Mouse (Mus musculus): ENCODE results near the gene Odf3b. TPM values are rescaled to one million over a fixed set of nuclear protein-coding genes. Genes with fewer than 3 reads are reported as not detected.

The Odf3b gene
- polyA plus RNA-seq (2015; fragmentation: Nextera tagmentation; extraction: Ambion mirVana) = 1.1 and 1.6 TPM in 2 replicates

GRCm38 (mm10) chr15:89378831-89379401 is at the start of gene Odf3b:
TSS of gene Odf3b (minus strand) at chr15:89379282.
- WGBS = under 1% methylated on average over 33 of the region's 33 CpGs
- peak within 1 kb of the TSS; percentile 63 for H3K9ac ChIP-seq (replicated peaks; ENCODE audit: low read length)
- H3K36me3 ChIP-seq (ENCODE audit: insufficient read depth, low read length) = no peaks in the 10 kb centered on the region

GRCm38 (mm10) chr15:89428136-89428790 is 49.2 kb upstream of the Odf3b start:
- ATAC-seq (ENCODE audit: low FRiP score, low TSS enrichment) = no peak
- peaks cover 14% of the 10 kb centered on the region for H3K36me3 ChIP-seq (ENCODE audit: insufficient read depth, low read length)
- no peak overlapping the region for H3K27ac ChIP-seq (ENCODE audit: low read length)
- H3K4me2 ChIP-seq (replicated peaks; ENCODE audit: low read depth, low read length) = peak overlapping the region; percentile 70
- H3K4me3 ChIP-seq (ENCODE audit: low read length) = peak overlapping the region; percentile 90
- no peaks in the 10 kb centered on the region for H3K9me3 ChIP-seq (ENCODE audit: low read length)
- H3K4me1 ChIP-seq (ENCODE audit: insufficient read depth, low read length) = peaks cover 17% of the 10 kb centered on the region
- H3K27me3 ChIP-seq (ENCODE audit: insufficient read depth, low read length) = no peaks in the 10 kb centered on the region
- WGBS = 87% methylated on average over 19 of the region's 19 CpGs
- peak overlapping the region; percentile 87 for H3K9ac ChIP-seq (replicated peaks; ENCODE audit: low read length)

More at GRCm38 (mm10) chr15:89378831-89379401, at the start of gene Odf3b:
- H3K4me3 ChIP-seq (ENCODE audit: low read length) = peak within 1 kb of the TSS; percentile 49
- peaks cover 48% of the 10 kb centered on the region for H3K27me3 ChIP-seq (ENCODE audit: insufficient read depth, low read length)
- peak; percentile 4; the same call in 1 of the 2 replicates for ATAC-seq (ENCODE audit: low FRiP score, low TSS enrichment)
- no peaks in the 10 kb centered on the region for H3K9me3 ChIP-seq (ENCODE audit: low read length)
- no peak within 1 kb of the TSS for H3K27ac ChIP-seq (ENCODE audit: low read length)
- peak within 1 kb of the TSS; percentile 82 for H3K4me2 ChIP-seq (replicated peaks; ENCODE audit: low read depth, low read length)
- H3K4me1 ChIP-seq (ENCODE audit: insufficient read depth, low read length) = peaks cover 21% of the 10 kb centered on the region

GRCm38 (mm10) chr15:89426716-89427115 is 47.6 kb upstream of the Odf3b start:
- no peak for ATAC-seq (ENCODE audit: low FRiP score, low TSS enrichment)
- no peak overlapping the region for H3K4me2 ChIP-seq (replicated peaks; ENCODE audit: low read depth, low read length)
- H3K27me3 ChIP-seq (ENCODE audit: insufficient read depth, low read length) = no peaks in the 10 kb centered on the region
- no peak overlapping the region for H3K9ac ChIP-seq (replicated peaks; ENCODE audit: low read length)
- 95% methylated on average over 10 of the region's 10 CpGs for WGBS
- no peak overlapping the region for H3K4me3 ChIP-seq (ENCODE audit: low read length)
- H3K27ac ChIP-seq (ENCODE audit: low read length) = no peak overlapping the region
- peaks cover 17% of the 10 kb centered on the region for H3K4me1 ChIP-seq (ENCODE audit: insufficient read depth, low read length)
- peaks cover 14% of the 10 kb centered on the region for H3K36me3 ChIP-seq (ENCODE audit: insufficient read depth, low read length)
- no peaks in the 10 kb centered on the region for H3K9me3 ChIP-seq (ENCODE audit: low read length)

GRCm38 (mm10) chr15:89425711-89426121 is 46.6 kb upstream of the Odf3b start, which contains the start of gene Cpt1b:
TSS of gene Cpt1b (minus strand) at chr15:89425863.
- no peak for ATAC-seq (ENCODE audit: low FRiP score, low TSS enrichment)
- Histone ChIP-seq H3K27ac (ENCODE audit: low read length) (no peak within 1 kb of the TSS), H3K4me1 (ENCODE audit: insufficient read depth, low read length) (peaks cover 17% of the 10 kb centered on the region), H3K9ac (replicated peaks; ENCODE audit: low read length) (no peak within 1 kb of the TSS), H3K36me3 (ENCODE audit: insufficient read depth, low read length) (peaks cover 14% of the 10 kb centered on the region), H3K9me3 (ENCODE audit: low read length) (no peaks in the 10 kb centered on the region), H3K4me3 (ENCODE audit: low read length) (no peak within 1 kb of the TSS), H3K27me3 (ENCODE audit: insufficient read depth, low read length) (no peaks in the 10 kb centered on the region), H3K4me2 (replicated peaks; ENCODE audit: low read depth, low read length) (peak within 1 kb of the TSS; percentile 42)
- WGBS = 23% methylated on average over 6 of the region's 6 CpGs

GRCm38 (mm10) chr15:89424621-89425020 is 45.5 kb upstream of the Odf3b start:
- H3K9ac ChIP-seq (replicated peaks; ENCODE audit: low read length) = no peak overlapping the region
- ATAC-seq (ENCODE audit: low FRiP score, low TSS enrichment) = no peak
- H3K4me2 ChIP-seq (replicated peaks; ENCODE audit: low read depth, low read length) = no peak overlapping the region
- no peak overlapping the region for H3K27ac ChIP-seq (ENCODE audit: low read length)
- peaks cover 12% of the 10 kb centered on the region for H3K4me1 ChIP-seq (ENCODE audit: insufficient read depth, low read length)
- no peaks in the 10 kb centered on the region for H3K9me3 ChIP-seq (ENCODE audit: low read length)
- H3K27me3 ChIP-seq (ENCODE audit: insufficient read depth, low read length) = no peaks in the 10 kb centered on the region
- 85% methylated on average over 8 of the region's 8 CpGs for WGBS
- H3K36me3 ChIP-seq (ENCODE audit: insufficient read depth, low read length) = peaks cover 23% of the 10 kb centered on the region
- no peak overlapping the region for H3K4me3 ChIP-seq (ENCODE audit: low read length)

- Histone ChIP-seq H3K27ac (ENCODE audit: low read length) (no peak overlapping the region), H3K4me1 (ENCODE audit: insufficient read depth, low read length) (0 out of 2 replicates have a peak, but pooled peaks cover 9% of the 10 kb centered on the region), H3K9ac (replicated peaks; ENCODE audit: low read length) (no peak overlapping the region), H3K27me3 (ENCODE audit: insufficient read depth, low read length) (no peaks in the 10 kb centered on the region), H3K4me3 (ENCODE audit: low read length) (no peak overlapping the region), H3K4me2 (replicated peaks; ENCODE audit: low read depth, low read length) (no peak overlapping the region), H3K9me3 (ENCODE audit: low read length) (no peaks in the 10 kb centered on the region), H3K36me3 (ENCODE audit: insufficient read depth, low read length) (peaks cover 34% of the 10 kb centered on the region)
- ATAC-seq (ENCODE audit: low FRiP score, low TSS enrichment) = no peak
- 81% methylated on average over 9 of the region's 9 CpGs for WGBS
Observed at GRCm38 (mm10) chr15:89421938-89422337, 42.9 kb upstream of the Odf3b start.

GRCm38 (mm10) chr15:89415282-89415681 is 36.2 kb upstream of the Odf3b start:
- H3K4me2 ChIP-seq (replicated peaks; ENCODE audit: low read depth, low read length) = no peak overlapping the region
- H3K4me3 ChIP-seq (ENCODE audit: low read length) = no peak overlapping the region
- peaks cover 20% of the 10 kb centered on the region for H3K36me3 ChIP-seq (ENCODE audit: insufficient read depth, low read length)
- H3K27me3 ChIP-seq (ENCODE audit: insufficient read depth, low read length) = no peaks in the 10 kb centered on the region
- H3K4me1 ChIP-seq (ENCODE audit: insufficient read depth, low read length) = no peaks in the 10 kb centered on the region
- H3K9ac ChIP-seq (replicated peaks; ENCODE audit: low read length) = no peak overlapping the region
- no peaks in the 10 kb centered on the region for H3K9me3 ChIP-seq (ENCODE audit: low read length)
- H3K27ac ChIP-seq (ENCODE audit: low read length) = no peak overlapping the region
- ATAC-seq (ENCODE audit: low FRiP score, low TSS enrichment) = no peak
- WGBS = 86% methylated on average over 8 of the region's 8 CpGs

GRCm38 (mm10) chr15:89410118-89410517 is 31.0 kb upstream of the Odf3b start, which contains the start of gene Syce3:
TSS of gene Syce3 (minus strand) at chr15:89410503.
- ATAC-seq (ENCODE audit: low FRiP score, low TSS enrichment) = no peak
- Histone ChIP-seq H3K4me2 (replicated peaks; ENCODE audit: low read depth, low read length) (no peak within 1 kb of the TSS), H3K27ac (ENCODE audit: low read length) (no peak within 1 kb of the TSS), H3K9ac (replicated peaks; ENCODE audit: low read length) (no peak within 1 kb of the TSS), H3K27me3 (ENCODE audit: insufficient read depth, low read length) (no peaks in the 10 kb centered on the region), H3K4me3 (ENCODE audit: low read length) (no peak within 1 kb of the TSS), H3K4me1 (ENCODE audit: insufficient read depth, low read length) (no peaks in the 10 kb centered on the region), H3K9me3 (ENCODE audit: low read length) (peaks cover 16% of the 10 kb centered on the region), H3K36me3 (ENCODE audit: insufficient read depth, low read length) (no peaks in the 10 kb centered on the region)
- WGBS = 88% methylated on average over 18 of the region's 24 CpGs

- Histone ChIP-seq H3K4me2 (replicated peaks; ENCODE audit: low read depth, low read length) (no peak overlapping the region), H3K27me3 (ENCODE audit: insufficient read depth, low read length) (no peaks in the 10 kb centered on the region)
Observed at GRCm38 (mm10) chr15:89406691-89407090, 27.6 kb upstream of the Odf3b start.

More at GRCm38 (mm10) chr15:89406691-89407090, 27.6 kb upstream of the Odf3b start:
- no peaks in the 10 kb centered on the region for H3K36me3 ChIP-seq (ENCODE audit: insufficient read depth, low read length)
- no peak overlapping the region for H3K9ac ChIP-seq (replicated peaks; ENCODE audit: low read length)
- no peaks in the 10 kb centered on the region for H3K4me1 ChIP-seq (ENCODE audit: insufficient read depth, low read length)
- no peak overlapping the region for H3K27ac ChIP-seq (ENCODE audit: low read length)
- ATAC-seq (ENCODE audit: low FRiP score, low TSS enrichment) = no peak
- no peak overlapping the region for H3K4me3 ChIP-seq (ENCODE audit: low read length)
- H3K9me3 ChIP-seq (ENCODE audit: low read length) = peaks cover 16% of the 10 kb centered on the region
